Mouse (Mus musculus) E14TG2a.4 (cell line): Measurements from ENCODE around the gene Acsm2.

Experiments used
- H3K27me3 ChIP-seq: 2 replicates; pipeline ENCODE4 v1.6.1; 2014; ENCODE audit warnings: low read length, control low read depth; ENCODE audit not compliant: insufficient read depth
- H3K36me3 ChIP-seq: 2 replicates; pipeline ENCODE4 v1.6.1; 2014; ENCODE audit warnings: low read length, control low read depth; ENCODE audit not compliant: insufficient read depth
- H3K4me1 ChIP-seq: replicated peaks from 2 replicates; pipeline ENCODE4 v1.6.1; 2014; ENCODE audit warnings: low read depth, low read length, control low read depth
- H3K4me3 ChIP-seq: replicated peaks from 2 replicates; pipeline ENCODE4 v1.5.1; 2014; ENCODE audit warnings: mild to moderate bottlenecking, low read length
- H3K9me3 ChIP-seq: 2 replicates; pipeline ENCODE4 v1.6.1; 2014; ENCODE audit warnings: low read length, control low read depth
- CTCF ChIP-seq: conservative IDR thresholded peaks from 2 replicates; pipeline ENCODE4 v1.5.1; 2014; ENCODE audit warnings: low read length
- NANOG ChIP-seq: IDR thresholded peaks from 2 replicates; pipeline ENCODE4 v1.6.1; 2014; ENCODE audit warnings: borderline replicate concordance, low read length, mixed read lengths
- POU5F1 ChIP-seq: IDR thresholded peaks from 2 replicates; pipeline ENCODE4 v1.6.1; 2014; ENCODE audit warnings: low read length, borderline replicate concordance

The Acsm2 gene

GRCm38 (mm10) chr7:119617593-119617992 is 63.5 kb downstream of the Acsm2 start:
- Histone ChIP-seq H3K4me3 (no peak overlapping the region), H3K4me1 (no peaks in the 10 kb centered on the region), H3K36me3 (no peaks in the 10 kb centered on the region), H3K9me3 (no peaks in the 10 kb centered on the region), H3K27me3 (no peaks in the 10 kb centered on the region)
- TF ChIP-seq POU5F1 = no peak
- TF ChIP-seq CTCF = no peak
- no peak for TF ChIP-seq NANOG

GRCm38 (mm10) chr7:119618209-119618935 is 64.2 kb downstream of the Acsm2 start:
- no peak for TF ChIP-seq POU5F1
- TF ChIP-seq NANOG = no peak
- TF ChIP-seq CTCF = no peak
- no peaks in the 10 kb centered on the region for H3K36me3 ChIP-seq
- H3K4me3 ChIP-seq = no peak overlapping the region
- H3K4me1 ChIP-seq = no peaks in the 10 kb centered on the region
- no peaks in the 10 kb centered on the region for H3K9me3 ChIP-seq
- no peaks in the 10 kb centered on the region for H3K27me3 ChIP-seq

DNA sequence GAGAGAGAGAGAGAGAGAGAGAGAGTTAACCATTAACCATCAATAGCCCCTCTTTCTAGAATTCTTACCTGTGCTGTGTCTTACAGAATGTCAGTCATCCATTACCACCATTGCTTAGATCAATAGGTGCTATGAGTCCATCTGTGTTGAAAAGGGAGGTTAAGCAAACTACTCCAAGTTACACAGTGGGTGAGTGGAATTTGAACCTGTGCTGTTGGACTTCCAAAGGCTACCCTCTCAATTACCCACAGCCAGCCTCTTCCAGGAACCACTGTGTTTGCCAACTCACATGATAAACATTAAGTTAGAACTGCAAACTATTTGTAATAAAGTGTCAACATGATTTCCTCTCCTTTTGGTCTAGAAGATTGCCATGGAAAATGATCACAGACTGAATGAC is 66.0 kb downstream of the Acsm2 start:
- TF ChIP-seq POU5F1 (no peak), CTCF (no peak), NANOG (no peak)
- no peaks in the 10 kb centered on the region for H3K9me3 ChIP-seq

DNA sequence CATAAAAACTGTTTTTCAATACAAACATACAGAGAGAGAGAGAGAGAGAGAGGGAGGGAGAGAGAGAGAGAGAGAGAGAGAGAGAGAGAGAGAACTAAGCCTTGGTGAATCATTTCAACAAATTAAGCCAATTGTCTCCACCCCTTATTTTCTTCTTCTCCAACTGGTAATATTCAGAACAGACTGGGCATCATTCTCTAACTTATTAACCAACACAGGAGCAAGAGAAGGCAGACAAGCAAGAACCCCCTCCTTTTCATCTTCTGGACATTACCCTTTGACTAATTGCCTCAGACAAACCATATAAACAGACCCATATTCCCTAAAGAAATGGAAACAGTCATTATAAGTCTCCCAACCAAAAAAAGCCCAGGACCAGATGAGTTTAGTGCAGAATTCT is 84.6 kb downstream of the Acsm2 start:
- Histone ChIP-seq H3K4me1 (no peaks in the 10 kb centered on the region), H3K9me3 (no peaks in the 10 kb centered on the region), H3K4me3 (no peak overlapping the region), H3K36me3 (no peaks in the 10 kb centered on the region), H3K27me3 (no peaks in the 10 kb centered on the region)
- TF ChIP-seq CTCF (no peak), NANOG (no peak), POU5F1 (no peak)

More for the DNA sequence above, 66.0 kb downstream of the Acsm2 start:
- H3K4me1 ChIP-seq = no peaks in the 10 kb centered on the region
- H3K4me3 ChIP-seq = no peak overlapping the region
- no peaks in the 10 kb centered on the region for H3K36me3 ChIP-seq
- no peaks in the 10 kb centered on the region for H3K27me3 ChIP-seq

DNA sequence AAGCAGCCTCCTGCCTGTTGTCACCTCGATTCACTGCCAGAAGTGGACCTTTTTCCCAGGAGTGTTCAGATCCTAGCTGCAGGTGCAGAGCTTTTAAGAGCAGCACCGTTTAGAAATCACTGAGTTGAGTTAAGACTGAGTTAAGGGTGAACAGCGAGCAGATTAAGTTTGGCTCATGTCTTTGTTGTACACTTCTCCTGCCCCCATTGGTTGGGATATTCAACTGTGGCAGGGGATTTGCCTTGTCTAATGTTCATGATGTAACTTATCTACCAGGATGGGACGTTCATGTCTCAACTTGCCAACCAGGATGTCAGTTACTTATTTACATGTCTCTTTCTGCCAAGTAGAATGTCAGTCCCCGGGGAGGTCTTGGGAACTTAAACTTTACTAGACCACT is 88.2 kb downstream of the Acsm2 start:
- Histone ChIP-seq H3K36me3 (no peaks in the 10 kb centered on the region), H3K4me1 (no peaks in the 10 kb centered on the region), H3K9me3 (no peaks in the 10 kb centered on the region), H3K27me3 (no peaks in the 10 kb centered on the region), H3K4me3 (no peak overlapping the region)
- TF ChIP-seq POU5F1 (no peak), NANOG (no peak), CTCF (no peak)
